Mouse (Mus musculus) C2C12 (cell line): ENCODE measurements around the gene Cnga1.

Experiments
- CTCF ChIP-seq: IDR thresholded peaks from one replicate; pipeline ENCODE4 v1.5.1; 2011; ENCODE audit not compliant: control insufficient read depth, insufficient read depth, insufficient read length
- FOSL1 ChIP-seq: IDR thresholded peaks from one replicate; pipeline ENCODE4 v1.8.0; 2011; ENCODE audit warnings: mild to moderate bottlenecking, low read length; ENCODE audit not compliant: poor library complexity, insufficient read depth, severe bottlenecking
- MAX ChIP-seq: IDR thresholded peaks from one replicate; pipeline ENCODE4 v1.6.1; 2011; ENCODE audit warnings: mild to moderate bottlenecking, control low read depth
- MYOD1 ChIP-seq: IDR thresholded peaks from one replicate; pipeline ENCODE4 v1.6.1; 2011; ENCODE audit warnings: low read depth; ENCODE audit not compliant: control insufficient read depth, insufficient read length
- MYOG ChIP-seq: IDR thresholded peaks from one replicate; pipeline ENCODE4 v1.6.1; 2011; ENCODE audit not compliant: control insufficient read depth, insufficient read length; ENCODE audit errors: extremely low read depth

GRCm38 (mm10) chr5:72668351-72668750 lies 24.3 kb upstream of the Cnga1 start:
- TF ChIP-seq CTCF: no peak
- TF ChIP-seq MAX: no peak
- TF ChIP-seq FOSL1: no peak
- TF ChIP-seq MYOG: no peak
- no peak for TF ChIP-seq MYOD1
